Mouse (Mus musculus) lung, postnatal 0 days (tissue): Measurements from ENCODE around the gene Gjb1. TPM values are rescaled to one million over a fixed set of nuclear protein-coding genes. Genes with fewer than 3 reads are reported as not detected.
A peak's percentile ranks its signal among the peaks of the same experiment; 100 is the strongest.

Source experiments
- ATAC-seq: fragments of 200-750 bp; cut with Nextera tagmentation; 2 replicates; pipeline ENCODE4 v1.8.0; 2017; ENCODE audit warnings: moderate library complexity
- DNase-seq: peaks from one replicate; pipeline ENCODE4 v3.0.0-alpha.2; 2016; ENCODE audit warnings: low spot score
- H3K27ac ChIP-seq: fragments of 300-500 bp; sonication (generic); 2 replicates; pipeline ENCODE4 v1.5.1; 2014; ENCODE audit warnings: antibody characterized with exemption, mild to moderate bottlenecking, low read length, mixed read lengths
- H3K27me3 ChIP-seq: fragments of 300-500 bp; sonication (generic); replicated peaks from 2 replicates; pipeline ENCODE4 v1.6.1; 2014; ENCODE audit warnings: low read length, mixed read lengths; ENCODE audit not compliant: insufficient read depth
- H3K36me3 ChIP-seq: fragments of 300-500 bp; sonication (generic); 2 replicates; pipeline ENCODE4 v1.6.1; 2014; ENCODE audit warnings: low read length, mixed read lengths; ENCODE audit not compliant: insufficient read depth
- H3K4me1 ChIP-seq: fragments of 300-500 bp; sonication (generic); 2 replicates; pipeline ENCODE4 v1.6.1; 2014; ENCODE audit warnings: antibody characterized with exemption, low read depth, low read length, mixed read lengths; ENCODE audit not compliant: insufficient read depth
- H3K4me2 ChIP-seq: fragments of 300-500 bp; sonication (generic); replicated peaks from 2 replicates; pipeline ENCODE4 v1.6.1; 2014; ENCODE audit warnings: low read depth, mild to moderate bottlenecking, low read length, moderate library complexity, mixed read lengths
- H3K4me3 ChIP-seq: fragments of 300-500 bp; sonication (generic); 2 replicates; pipeline ENCODE4 v1.5.1; 2014; ENCODE audit warnings: low read depth, low read length
- H3K9ac ChIP-seq: fragments of 300-500 bp; sonication (generic); replicated peaks from 2 replicates; pipeline ENCODE4 v1.6.1; 2014; ENCODE audit warnings: low read depth, mild to moderate bottlenecking
- H3K9me3 ChIP-seq: fragments of 300-500 bp; sonication (generic); 2 replicates; pipeline ENCODE4 v1.6.1; 2016; ENCODE audit warnings: low read length, mixed read lengths
- CTCF ChIP-seq: IDR thresholded peaks from 2 replicates; pipeline ENCODE4 v1.5.1; 2016; ENCODE audit warnings: antibody characterized with exemption, mild to moderate bottlenecking
- EP300 ChIP-seq: IDR thresholded peaks from 2 replicates; pipeline ENCODE4 v1.6.1; 2016; ENCODE audit warnings: antibody characterized with exemption, mild to moderate bottlenecking, control low read depth
- WGBS: fragments of 180-500 bp; shearing (Covaris S2); extraction: QIAGEN DNeasy Blood & Tissue Kit; methylation state at CpG from one replicate; pipeline ENCODE4 v1.1.7; 2014; 5-methylcytosine and 5-hydroxymethylcytosine counted together
- polyA plus RNA-seq: library from polyadenylated mRNA; unstranded; fragments of >200 nt; fragmentation: Nextera tagmentation; extraction: Ambion mirVana; gene quantifications from 2 replicates; pipeline ENCODE4 v1.2.1, GENCODE M21; 2015

Gjb1 gene
- polyA plus RNA-seq, 1 experiment from 2014 or later = 2.0 TPM

DNA sequence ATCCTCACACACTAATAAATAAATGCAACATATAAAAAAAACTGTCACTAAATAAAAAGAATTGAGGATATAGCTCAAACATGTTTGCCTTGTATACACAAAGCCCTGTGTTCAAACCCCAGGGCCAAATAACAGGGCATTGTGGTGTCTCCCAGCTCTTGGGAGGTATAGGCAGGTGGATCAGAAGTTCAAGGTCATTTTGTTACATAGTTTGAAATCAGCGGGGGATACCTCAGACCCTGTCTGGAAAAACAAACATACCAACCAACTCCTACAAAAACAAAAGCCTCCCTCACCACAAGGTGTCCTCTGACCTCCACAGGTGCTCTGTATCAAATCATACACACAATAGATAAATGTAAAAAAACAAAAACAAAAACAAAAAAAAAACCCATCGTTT is 18.2 kb downstream of the Gjb1 start:
- no peak overlapping the region for H3K9ac ChIP-seq
- H3K4me3 ChIP-seq = no peak overlapping the region
- no peaks in the 10 kb centered on the region; the same call in 1 of the 2 replicates for H3K27me3 ChIP-seq
- no peak for ATAC-seq
- TF ChIP-seq EP300 (no peak), CTCF (no peak)
- H3K9me3 ChIP-seq = no peaks in the 10 kb centered on the region
- DNase-seq = no peak
- no peaks in the 10 kb centered on the region for H3K4me1 ChIP-seq
- no peaks in the 10 kb centered on the region for H3K36me3 ChIP-seq
- WGBS = 34% methylated on average over 2 of the region's 2 CpGs
- H3K4me2 ChIP-seq = no peak overlapping the region
- H3K27ac ChIP-seq = no peak overlapping the region

DNA sequence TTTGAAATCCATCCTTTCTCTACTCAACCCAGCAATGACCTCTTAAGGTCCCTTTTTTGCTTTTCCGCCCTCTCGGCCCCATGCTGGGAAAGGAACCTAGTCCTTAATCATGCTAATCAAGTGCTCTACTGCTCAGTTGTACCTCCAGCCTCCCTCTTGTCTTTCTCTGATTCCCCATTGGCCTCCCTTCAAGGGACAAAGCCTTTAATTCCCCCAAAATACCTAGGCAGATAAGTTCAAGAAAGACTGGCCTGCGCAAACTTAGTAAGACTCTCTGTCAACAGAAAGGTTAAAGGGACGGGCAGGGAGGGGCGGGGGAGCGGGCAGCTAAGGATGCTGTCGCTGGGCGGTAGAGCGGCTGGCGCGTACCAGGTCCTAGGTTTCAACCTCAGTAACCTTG is 20.3 kb downstream of the Gjb1 start:
- Histone ChIP-seq H3K4me1 (no peaks in the 10 kb centered on the region), H3K4me2 (no peak overlapping the region), H3K36me3 (no peaks in the 10 kb centered on the region), H3K9me3 (no peaks in the 10 kb centered on the region), H3K4me3 (no peak overlapping the region), H3K9ac (no peak overlapping the region), H3K27me3 (no peaks in the 10 kb centered on the region; the same call in 1 of the 2 replicates), H3K27ac (no peak overlapping the region)
- TF ChIP-seq EP300 (no peak), CTCF (no peak)
- WGBS = 35% methylated on average over 10 of the region's 11 CpGs
- DNase-seq = no peak
- ATAC-seq = no peak

DNA sequence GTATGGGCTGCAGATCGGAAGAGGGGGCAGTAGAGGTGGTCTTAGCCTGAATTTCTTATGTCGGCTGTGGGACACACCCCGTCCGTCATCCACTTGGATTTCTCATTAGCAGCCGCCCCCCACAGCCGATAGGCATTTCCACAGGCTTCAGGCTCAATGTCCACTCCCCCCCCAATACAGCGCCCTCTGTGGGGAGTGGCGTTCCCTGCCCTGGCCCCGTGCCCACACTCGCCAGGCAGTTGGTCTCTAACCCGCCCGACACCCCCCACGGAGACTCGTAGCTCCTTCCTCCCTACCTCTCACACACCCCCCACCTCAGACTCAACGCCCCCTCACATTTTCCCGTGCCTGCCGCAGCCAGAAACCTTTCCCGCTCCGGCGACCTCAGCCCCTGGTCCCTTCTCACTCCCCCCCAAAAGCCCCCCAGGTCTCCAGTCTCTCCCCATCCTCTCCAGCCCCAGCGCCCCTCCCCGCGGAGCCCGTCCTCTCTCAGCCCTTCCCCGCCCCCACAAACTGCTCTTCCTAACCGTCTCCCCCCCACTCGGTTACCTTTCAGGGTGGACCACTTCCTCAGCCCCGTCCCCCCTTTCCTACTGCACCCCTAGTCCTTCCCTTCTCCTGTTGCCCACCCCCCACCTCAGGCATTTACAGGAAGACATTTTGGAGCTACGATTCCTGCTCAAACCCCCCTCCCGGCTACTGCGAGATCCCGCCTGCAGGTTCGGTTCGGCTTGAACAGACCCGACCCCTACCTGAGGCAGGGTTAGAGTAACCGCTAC is 43.0 kb downstream of the Gjb1 start:
- DNase-seq (peak; percentile 68), ATAC-seq (peak; percentile 39)
- H3K4me3 ChIP-seq = peak overlapping the region; percentile 52
- no peaks in the 10 kb centered on the region for H3K4me1 ChIP-seq
- peak overlapping the region; percentile 62 for H3K4me2 ChIP-seq
- no peaks in the 10 kb centered on the region for H3K9me3 ChIP-seq
- H3K9ac ChIP-seq = peak overlapping the region; percentile 51
- H3K27ac ChIP-seq = peak overlapping the region; percentile 43; the same call in 1 of the 2 replicates
- 18% methylated on average over 20 of the region's 36 CpGs for WGBS
- no peak for TF ChIP-seq EP300
- TF ChIP-seq CTCF = peak; percentile 56
- no peaks in the 10 kb centered on the region for H3K27me3 ChIP-seq
- H3K36me3 ChIP-seq = no peaks in the 10 kb centered on the region

DNA sequence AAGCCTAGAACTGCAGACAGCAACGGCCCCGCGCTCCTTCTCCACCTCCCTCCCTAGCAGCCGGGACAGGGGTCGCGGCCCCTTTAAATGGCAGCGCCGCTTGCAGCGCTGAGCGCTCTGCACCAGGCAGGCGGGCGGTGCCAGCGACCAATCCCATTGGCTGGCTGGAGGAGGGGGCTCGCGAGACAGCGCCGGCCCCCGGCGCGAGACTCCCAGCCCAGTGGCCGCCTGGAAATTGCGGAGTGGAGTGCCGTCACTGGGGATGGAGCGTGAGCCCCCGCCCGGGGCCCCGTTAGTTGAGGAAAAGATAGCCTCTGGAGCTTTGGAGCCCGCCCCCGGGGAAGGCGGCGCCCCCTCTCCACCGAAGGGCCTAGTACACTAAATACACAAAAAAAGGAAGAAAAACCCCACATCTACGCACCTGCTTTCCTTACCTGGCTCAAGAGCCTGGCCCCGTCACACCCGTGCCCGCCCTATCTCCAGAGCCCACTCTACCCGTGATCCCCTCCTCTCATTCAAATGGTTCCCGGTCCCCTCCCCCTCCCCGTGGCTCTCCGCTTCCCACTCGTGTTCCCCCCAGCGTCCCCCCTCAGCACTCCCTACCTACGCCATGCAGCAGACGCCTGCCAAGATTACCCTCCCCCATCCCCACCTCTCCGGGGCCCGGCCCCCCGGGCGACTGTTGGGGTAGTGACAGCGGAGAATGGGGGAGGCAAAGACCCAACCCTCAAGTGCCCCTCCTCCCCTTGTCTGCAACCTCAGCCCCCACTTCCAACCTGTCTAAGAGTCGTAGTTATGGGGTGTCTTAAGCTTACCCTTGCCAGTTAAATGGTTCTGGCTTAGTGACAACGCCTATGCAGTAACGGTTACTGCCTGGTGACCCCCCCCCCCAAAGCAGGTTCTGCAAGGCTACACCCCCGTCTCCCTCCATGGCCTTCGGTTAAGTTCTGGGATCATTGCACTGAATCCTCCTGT is 43.8 kb downstream of the Gjb1 start:
- H3K4me2 ChIP-seq = peak overlapping the region; percentile 62
- H3K36me3 ChIP-seq = no peaks in the 10 kb centered on the region
- H3K4me3 ChIP-seq = peak overlapping the region; percentile 52
- H3K9me3 ChIP-seq = no peaks in the 10 kb centered on the region
- no peaks in the 10 kb centered on the region for H3K27me3 ChIP-seq
- ATAC-seq (peak; percentile 97), DNase-seq (peak; percentile 92)
- 19% methylated on average over 35 of the region's 54 CpGs for WGBS
- peak overlapping the region; percentile 43; the same call in 1 of the 2 replicates for H3K27ac ChIP-seq
- H3K9ac ChIP-seq = peak overlapping the region; percentile 51
- TF ChIP-seq EP300 = no peak
- TF ChIP-seq CTCF = no peak
- H3K4me1 ChIP-seq = no peaks in the 10 kb centered on the region

DNA sequence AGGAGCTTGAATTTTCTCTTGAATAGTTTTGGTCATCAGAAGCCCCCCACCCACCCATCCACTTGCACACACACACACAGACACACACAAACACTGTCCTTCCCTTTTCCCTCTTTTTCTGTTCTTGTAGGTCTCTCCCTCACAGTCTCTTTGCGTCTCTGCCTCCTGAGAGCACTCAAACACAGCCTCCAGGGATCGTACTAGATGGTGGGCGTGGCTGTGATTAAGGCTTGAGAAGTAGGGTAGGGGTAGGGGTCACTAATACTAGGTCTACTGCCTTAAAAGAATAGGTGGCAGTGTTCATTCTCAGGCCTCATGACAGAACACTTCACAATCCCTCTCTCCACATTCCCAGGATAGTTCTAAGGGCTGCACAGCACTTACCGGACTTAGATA is 44.5 kb downstream of the Gjb1 start, which contains the start of gene Zmym3:
Gene Zmym3 (minus strand): TSS at position 150 of the 396 bp plus-strand sequence.
- Histone ChIP-seq H3K9ac (peak within 1 kb of the TSS; percentile 51; the same call in 1 of the 2 replicates), H3K27me3 (no peaks in the 10 kb centered on the region), H3K4me1 (no peaks in the 10 kb centered on the region), H3K4me2 (peak within 1 kb of the TSS; percentile 62), H3K27ac (0 out of 2 replicates have a peak within 1 kb of the TSS, but pooled peaks have one; percentile 43), H3K9me3 (no peaks in the 10 kb centered on the region), H3K4me3 (peak within 1 kb of the TSS; percentile 52), H3K36me3 (no peaks in the 10 kb centered on the region)
- DNase-seq = peak; percentile 29
- peak; percentile 33; the same call in 1 of the 2 replicates for ATAC-seq
- 29% methylated on average over 4 of the region's 4 CpGs for WGBS
- TF ChIP-seq CTCF (no peak), EP300 (no peak)

DNA sequence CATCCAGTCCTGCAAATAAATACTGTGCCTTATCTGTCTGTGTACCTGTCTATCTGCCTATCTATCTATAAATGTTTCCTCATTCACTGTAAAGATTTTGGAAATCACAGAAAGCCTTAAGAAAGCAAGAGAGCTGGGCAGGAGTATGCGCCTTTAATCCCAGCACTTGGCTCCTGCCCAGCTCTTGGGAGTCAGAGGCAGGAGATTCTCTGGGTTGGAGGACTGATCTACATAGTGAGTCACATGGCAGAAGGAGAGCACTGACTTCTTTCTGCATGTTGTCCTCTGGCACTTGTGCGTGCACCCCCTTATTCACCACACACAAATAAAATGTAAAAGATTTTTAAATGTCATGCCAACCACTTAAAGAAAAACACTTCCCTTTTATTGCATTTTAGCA is 47.3 kb downstream of the Gjb1 start:
- H3K4me1 ChIP-seq = no peaks in the 10 kb centered on the region
- H3K27me3 ChIP-seq = no peaks in the 10 kb centered on the region
- H3K27ac ChIP-seq = no peak overlapping the region
- ATAC-seq (no peak), DNase-seq (no peak)
- no peak overlapping the region for H3K4me3 ChIP-seq
- H3K9ac ChIP-seq = no peak overlapping the region
- no peaks in the 10 kb centered on the region for H3K36me3 ChIP-seq
- WGBS = 70% methylated on average over 2 of the region's 2 CpGs
- H3K9me3 ChIP-seq = no peaks in the 10 kb centered on the region
- no peak overlapping the region for H3K4me2 ChIP-seq
- no peak for TF ChIP-seq CTCF
- no peak for TF ChIP-seq EP300
